Mouse (Mus musculus) C2C12 (cell line): ENCODE data around the gene Gm10681.
"Not testable (repeated sequence)": the region's sequence is repeated elsewhere in the genome, so short reads cannot be mapped to it uniquely, and the experiment has no call there.

Experiments
- CEBPB ChIP-seq: IDR thresholded peaks from one replicate; pipeline ENCODE4 v1.6.1; 2011; ENCODE audit warnings: low read depth, mild to moderate bottlenecking, control low read depth, moderate library complexity
- CTCF ChIP-seq: IDR thresholded peaks from one replicate; pipeline ENCODE4 v1.5.1; 2011; ENCODE audit not compliant: control insufficient read depth, insufficient read depth, insufficient read length
- MYOD1 ChIP-seq: IDR thresholded peaks from one replicate; pipeline ENCODE4 v1.6.1; 2011; ENCODE audit warnings: low read depth; ENCODE audit not compliant: control insufficient read depth, insufficient read length
- MYOG ChIP-seq: IDR thresholded peaks from one replicate; pipeline ENCODE4 v1.6.1; 2011; ENCODE audit not compliant: control insufficient read depth, insufficient read length; ENCODE audit errors: extremely low read depth

GRCm38 (mm10) chr3:98582622-98583021 is 6.0 kb downstream of the Gm10681 start:
- not testable (repeated sequence) for TF ChIP-seq CTCF, MYOG, CEBPB, MYOD1
